Comparison of ENCODE assay signal across 1 mouse cellular context in the genomic region with DNA sequence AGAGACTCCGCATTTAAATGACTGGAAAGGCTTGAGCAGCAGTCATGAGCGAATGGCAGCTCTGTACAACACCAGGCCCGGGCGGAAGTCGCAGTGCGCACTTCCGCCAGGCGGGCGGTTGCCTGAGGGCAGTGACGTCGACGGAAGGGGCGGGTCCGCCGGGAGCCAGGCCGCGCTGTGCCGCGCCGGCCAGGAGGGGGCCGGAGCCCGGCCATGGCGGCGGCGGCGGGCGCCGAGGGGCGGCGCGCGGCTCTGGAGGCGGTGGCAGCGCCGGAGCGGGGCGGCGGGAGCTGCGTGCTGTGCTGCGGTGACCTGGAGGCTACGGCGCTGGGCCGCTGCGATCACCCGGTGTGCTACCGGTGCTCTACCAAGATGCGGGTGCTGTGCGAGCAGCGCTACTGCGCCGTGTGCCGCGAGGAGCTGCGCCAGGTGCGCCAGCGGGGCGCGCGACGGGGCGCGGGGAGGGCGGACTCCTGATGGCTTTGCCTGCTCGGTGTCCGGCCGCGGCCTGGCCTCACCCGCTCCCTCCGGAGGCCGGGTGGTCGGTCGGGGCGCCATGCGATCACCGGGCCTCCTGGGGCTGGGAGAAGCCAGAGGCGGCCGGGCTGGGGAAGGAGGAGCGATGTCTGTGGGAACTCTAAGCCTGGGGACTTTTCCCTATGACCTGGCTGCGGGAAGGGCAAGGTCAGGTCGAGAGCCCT.
TF ChIP-seq lines count a peak whose summit lies in the region.

Zfp598 (plus strand) TSS at position 143 of the 701 bp plus-strand sequence.

TF ChIP-seq in CH12.LX, 34 proteins besides CTCF, POLR2A, EP300 and RAD21 (continued from another document):
- no peak for TF ChIP-seq MYC (IDR thresholded peaks at IDR 0.05; ENCODE audit: low read depth, low read length)
- TF ChIP-seq MEF2A (IDR thresholded peaks at IDR 0.05; ENCODE audit: borderline replicate concordance, low read depth, low read length) = peak; percentile 67; the same call in 1 of the 2 replicates
- TF ChIP-seq TBP (conservative IDR thresholded peaks at IDR 0.05; ENCODE audit: low read depth, low read length) = peak; percentile 84; the same call in 1 of the 2 replicates
- TF ChIP-seq NELFE (IDR thresholded peaks at IDR 0.05; ENCODE audit: low read depth, low read length) = no peak; the same call in 1 of the 2 replicates
- no peak for TF ChIP-seq MAFK (IDR thresholded peaks at IDR 0.05; ENCODE audit: insufficient replicate concordance, low read length)
- no peak for TF ChIP-seq E2F4 (IDR thresholded peaks at IDR 0.05; ENCODE audit: insufficient replicate concordance, low read depth, low read length)
- no peak; the same call in 1 of the 2 replicates for TF ChIP-seq GABPA (IDR thresholded peaks at IDR 0.05; ENCODE audit: insufficient replicate concordance, low read depth, low read length)
- 0 out of 2 replicates have a peak, but pooled peaks have one; percentile 14 for TF ChIP-seq ETS1 (conservative IDR thresholded peaks at IDR 0.05; ENCODE audit: low read depth, low read length)
- no peak for TF ChIP-seq USF1 (IDR thresholded peaks at IDR 0.05; ENCODE audit: low read depth, low read length)
- no peak for TF ChIP-seq SMC3 (IDR thresholded peaks at IDR 0.05; ENCODE audit: low read depth, low read length)
- no peak for TF ChIP-seq RCOR1 (conservative IDR thresholded peaks at IDR 0.05; ENCODE audit: low read depth, low read length)
- peak; percentile 26 for TF ChIP-seq IRF4 (IDR thresholded peaks at IDR 0.05; ENCODE audit: low read depth, low read length)
- peak; percentile 67 for TF ChIP-seq MAX (IDR thresholded peaks at IDR 0.05; ENCODE audit: low read length)
- no peak for TF ChIP-seq CHD2 (IDR thresholded peaks at IDR 0.05; ENCODE audit: low read length)
- peak; percentile 83 for TF ChIP-seq SIN3A (IDR thresholded peaks at IDR 0.05; ENCODE audit: low read length)
- no peak for TF ChIP-seq CHD1 (IDR thresholded peaks at IDR 0.05; ENCODE audit: low read depth, low read length)
- peak; percentile 66 for TF ChIP-seq NRF1 (IDR thresholded peaks at IDR 0.05; ENCODE audit: low read depth, low read length)
- peak; percentile 90 for TF ChIP-seq TCF12 (IDR thresholded peaks at IDR 0.05; ENCODE audit: low read depth, low read length)
- TF ChIP-seq ZNF384 (IDR thresholded peaks at IDR 0.05; ENCODE audit: low read depth, low read length) = no peak
- no peak for TF ChIP-seq JUND (conservative IDR thresholded peaks at IDR 0.05; ENCODE audit: low read depth, low read length)
- TF ChIP-seq HCFC1 (IDR thresholded peaks at IDR 0.05; ENCODE audit: low read depth, low read length) = peak; percentile 89
- peak; percentile 82; the same call in 1 of the 2 replicates for TF ChIP-seq KAT2A (IDR thresholded peaks at IDR 0.05; ENCODE audit: insufficient replicate concordance, low read length)
- TF ChIP-seq ZC3H11A (IDR thresholded peaks at IDR 0.05; ENCODE audit: low read depth, low read length) = no peak
- TF ChIP-seq MAZ (IDR thresholded peaks at IDR 0.05; ENCODE audit: low read depth, low read length) = peak; percentile 57; the same call in 1 of the 2 replicates
- no peak for TF ChIP-seq JUN (IDR thresholded peaks at IDR 0.05; ENCODE audit: insufficient read depth, low read depth, low read length)
- TF ChIP-seq ZKSCAN1 (IDR thresholded peaks at IDR 0.05; ENCODE audit: borderline replicate concordance, low read depth, low read length) = no peak
- 0 out of 2 replicates have a peak, but pooled peaks have one; percentile 18 for TF ChIP-seq BHLHE40 (IDR thresholded peaks at IDR 0.05; ENCODE audit: low read depth, low read length)
- TF ChIP-seq PAX5 (IDR thresholded peaks at IDR 0.05; ENCODE audit: low read length) = no peak
- TF ChIP-seq USF2 (conservative IDR thresholded peaks at IDR 0.05; ENCODE audit: low read depth, low read length) = no peak
- TF ChIP-seq ELF1 (IDR thresholded peaks at IDR 0.05; ENCODE audit: low read depth, low read length) = peak; percentile 99
- TF ChIP-seq POLR2AphosphoS2 (IDR thresholded peaks at IDR 0.05; ENCODE audit: low read depth, low read length) = peak; percentile 84; the same call in 1 of the 2 replicates
